Mouse (Mus musculus): ENCODE results near the gene Wif1.

DNA sequence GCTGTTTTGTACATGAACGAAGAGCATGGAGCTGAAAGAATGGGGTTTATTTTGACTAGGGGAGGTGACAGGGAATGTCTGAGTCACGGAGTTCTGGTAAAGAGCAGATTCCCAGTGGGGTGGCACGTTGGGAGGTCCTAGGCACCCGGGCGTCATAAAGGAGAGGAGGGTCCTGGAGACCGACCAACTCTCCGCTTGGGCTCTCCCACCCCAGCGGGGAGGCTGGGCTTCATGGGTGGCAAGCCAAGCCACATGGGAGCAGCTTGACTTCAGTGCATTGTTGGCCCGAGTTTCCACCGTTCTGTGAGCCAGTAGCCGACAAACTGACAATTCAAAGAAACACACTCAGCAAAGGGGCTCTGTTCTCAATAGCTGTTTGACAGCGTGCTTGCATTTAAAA, 64.5 kb downstream of the Wif1 start:
- no peak for TF ChIP-seq TAL1 (IDR thresholded peaks at IDR 0.05; ENCODE audit: low read length)
- no peak for TF ChIP-seq GATA1 (IDR thresholded peaks at IDR 0.05; ENCODE audit: low read length)
